Mouse (Mus musculus) 416B (cell line): Measurements from ENCODE around the gene Trex1.

Source experiments
- DNase-seq: peaks from one replicate; pipeline ENCODE4 v3.0.0; 2011; ENCODE audit warnings: low read depth

Trex1 gene

DNA sequence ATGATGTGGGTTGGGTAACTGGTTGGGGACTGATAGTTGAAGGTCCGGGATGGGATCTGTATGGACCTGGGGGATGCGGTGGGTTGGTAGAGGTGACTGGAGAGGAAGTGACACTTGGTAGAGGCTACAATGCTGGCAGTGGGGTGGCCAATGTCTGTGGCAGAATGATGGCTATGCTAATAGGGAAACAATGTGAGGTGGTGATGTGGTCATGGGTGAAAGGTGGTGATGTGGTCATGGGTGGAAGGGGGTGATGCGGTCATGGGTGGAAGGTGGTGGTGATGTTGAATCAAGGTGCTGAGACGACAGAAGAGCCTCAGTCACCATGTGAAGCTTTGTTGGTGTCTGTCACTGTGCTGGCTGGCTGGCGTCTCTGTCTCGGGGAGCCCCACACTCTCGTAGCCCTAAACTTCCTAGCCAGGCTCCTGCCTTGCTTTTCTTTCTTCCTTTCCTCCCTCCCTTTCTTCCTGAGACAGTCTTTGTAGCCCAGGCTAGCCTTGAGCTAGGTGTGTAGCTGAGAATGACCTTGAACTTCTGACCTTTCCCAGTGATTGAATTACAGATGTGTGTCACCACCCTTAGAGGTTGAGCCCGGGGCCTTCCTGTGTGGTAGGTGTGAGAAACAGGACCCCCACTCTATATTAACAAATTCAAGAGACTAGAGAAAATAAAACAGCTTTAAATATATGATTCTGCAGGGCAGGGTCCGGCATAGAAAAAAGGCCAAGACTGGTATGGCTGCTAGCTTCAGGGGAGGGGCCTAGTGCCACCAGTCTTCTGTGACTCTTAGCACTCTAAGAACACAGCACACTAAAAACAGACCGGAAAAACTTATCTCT lies 7.7 kb downstream of the Trex1 start:
- no peak for DNase-seq

- DNase-seq = no peak
Observed at GRCm38 (mm10) chr9:109051011-109051501, 8.5 kb downstream of the Trex1 start.

GRCm38 (mm10) chr9:109050674-109050997 lies 8.9 kb downstream of the Trex1 start:
- no peak for DNase-seq

DNA sequence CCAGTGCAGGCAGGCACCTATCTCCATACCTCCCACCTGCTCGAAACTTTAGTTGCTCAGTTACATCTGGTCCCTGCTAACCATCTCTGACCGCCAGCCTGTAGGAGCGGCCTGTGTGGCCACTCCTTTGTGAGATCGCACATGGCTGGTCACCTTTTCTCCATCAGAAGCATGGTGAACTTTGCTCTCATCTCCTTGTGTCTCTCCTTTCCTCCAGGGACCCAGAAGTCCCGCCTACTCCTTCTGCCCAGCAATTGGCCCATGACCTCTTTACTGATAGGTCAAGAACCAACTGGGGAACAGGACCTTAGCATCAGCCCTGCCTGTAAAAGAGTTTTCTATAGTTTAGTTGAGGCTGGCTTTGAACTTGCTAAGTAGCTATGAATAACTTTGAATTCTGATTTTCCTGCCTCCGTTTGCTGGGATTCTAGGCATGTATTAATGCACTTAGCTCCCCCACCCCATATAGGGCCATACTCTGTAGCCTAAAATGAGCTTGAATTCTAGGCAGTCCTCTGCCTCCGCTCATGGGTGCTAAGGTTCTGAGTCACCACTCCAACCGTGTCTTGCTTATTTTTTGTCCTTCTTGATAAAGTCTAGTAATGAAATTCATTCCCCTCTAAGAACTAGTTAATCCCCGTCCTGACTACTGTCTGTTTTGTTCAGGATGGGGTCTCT lies 9.4 kb downstream of the Trex1 start:
- DNase-seq = no peak

DNA sequence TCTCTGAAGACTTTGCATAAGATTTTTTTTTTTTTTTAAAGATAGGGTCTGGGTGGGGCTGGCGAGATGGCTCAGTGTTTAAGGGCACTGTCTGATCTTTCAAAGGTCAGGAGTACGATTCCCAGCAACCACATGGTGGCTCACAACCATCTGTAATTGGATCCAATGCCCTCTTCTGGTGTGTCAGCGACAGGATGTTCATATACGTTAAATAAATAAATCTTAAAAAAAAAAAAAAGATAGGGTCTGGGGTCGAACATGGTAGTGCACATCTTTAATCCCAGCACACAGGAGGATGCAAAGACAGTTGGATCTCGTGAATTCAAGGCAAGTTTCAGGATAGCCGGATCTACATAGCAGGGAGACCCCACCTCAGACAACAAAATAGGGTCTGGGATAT lies 10.2 kb downstream of the Trex1 start:
- no peak for DNase-seq

- DNase-seq = peak; percentile 76
Observed at GRCm38 (mm10) chr9:109046306-109046705, 13.2 kb downstream of the Trex1 start.

- DNase-seq = no peak
Observed at GRCm38 (mm10) chr9:109041351-109041750, 18.2 kb downstream of the Trex1 start.

DNA sequence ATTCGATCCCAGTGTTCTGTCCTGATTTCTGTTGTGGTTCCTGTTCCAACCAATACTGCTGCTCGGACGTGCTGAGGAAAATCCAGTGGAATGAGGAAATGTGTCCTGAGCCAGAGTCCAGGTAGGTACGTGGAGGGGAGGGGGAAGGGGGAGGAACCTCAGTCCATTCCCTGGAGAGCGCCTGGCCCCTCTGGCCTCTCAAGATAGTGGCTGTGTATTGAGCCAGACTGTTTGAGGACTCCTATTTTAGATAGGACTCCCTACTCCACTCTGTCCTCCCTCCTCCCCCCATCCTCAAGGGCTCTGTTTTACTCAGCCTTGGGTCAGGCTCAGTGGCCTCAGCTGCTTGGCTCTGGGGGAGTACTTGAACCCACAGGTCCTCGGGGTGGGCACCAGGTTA lies 18.6 kb downstream of the Trex1 start:
- no peak for DNase-seq

GRCm38 (mm10) chr9:109040216-109040615 lies 19.3 kb downstream of the Trex1 start:
- DNase-seq = no peak

GRCm38 (mm10) chr9:109039681-109040080 lies 19.9 kb downstream of the Trex1 start:
- no peak for DNase-seq

GRCm38 (mm10) chr9:109038901-109039364 lies 20.6 kb downstream of the Trex1 start:
- DNase-seq = peak; percentile 77

DNA sequence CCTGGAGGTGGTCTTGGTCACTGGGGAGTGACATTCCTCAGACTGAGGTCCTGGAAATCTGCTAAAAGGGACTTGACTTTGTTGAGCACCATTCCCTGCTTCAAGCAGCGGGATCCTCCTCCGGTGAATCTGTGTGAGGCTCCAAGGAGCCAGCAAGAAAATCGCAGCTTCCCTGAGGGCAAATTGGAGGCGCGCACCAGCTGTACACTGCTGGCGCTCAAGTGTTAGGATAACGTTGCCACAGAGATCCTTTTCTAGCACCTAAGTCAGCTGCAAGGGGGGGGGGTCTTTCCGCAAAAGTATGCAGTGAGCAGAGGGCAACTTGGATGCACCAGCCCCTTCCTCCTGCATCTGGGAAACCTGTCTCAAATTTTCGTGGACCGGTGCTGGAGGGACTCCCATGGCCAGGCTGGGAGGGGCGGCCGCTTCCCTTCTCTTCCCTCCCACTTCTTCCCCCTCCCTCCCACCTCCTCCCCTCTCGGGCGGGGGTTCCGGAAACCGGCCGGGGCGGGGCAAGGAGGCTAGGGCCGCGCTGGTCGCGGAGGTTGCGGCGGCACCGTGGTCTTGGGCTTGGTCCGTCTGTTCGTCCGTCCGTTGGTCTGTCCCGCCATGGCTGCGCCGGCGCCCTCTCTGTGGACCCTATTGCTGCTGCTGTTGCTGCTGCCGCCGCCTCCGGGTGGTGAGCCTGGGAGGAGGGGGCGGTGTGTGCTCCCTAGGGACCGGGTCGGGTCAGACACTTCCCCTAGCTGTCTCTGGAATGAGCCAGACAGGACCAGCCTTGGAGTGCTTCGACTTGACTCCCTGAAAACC lies 21.2 kb downstream of the Trex1 start, which contains the start of gene Shisa5:
Gene Shisa5 (plus strand): TSS at position 480 of the 810 bp plus-strand sequence.
- DNase-seq = peak; percentile 75

DNA sequence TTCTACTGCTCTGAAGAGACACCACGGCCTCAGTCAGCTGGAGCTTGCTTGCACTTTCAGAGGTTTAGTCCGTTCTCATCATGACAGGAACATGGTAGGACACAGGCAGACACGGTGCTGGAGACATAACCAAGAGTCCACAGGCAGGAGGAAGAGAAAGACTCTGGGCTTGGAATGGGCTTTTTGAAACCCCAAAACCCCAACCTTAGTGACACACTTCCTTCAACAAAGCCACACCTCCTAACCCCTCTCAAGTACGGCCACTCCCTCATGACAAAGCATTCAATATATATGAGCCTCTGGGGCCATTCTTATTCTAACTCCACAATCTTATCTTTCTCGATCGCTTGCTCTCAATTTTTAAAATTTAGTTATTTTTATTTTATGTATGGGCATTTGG lies 27.1 kb downstream of the Trex1 start:
- DNase-seq = peak; percentile 43

DNA sequence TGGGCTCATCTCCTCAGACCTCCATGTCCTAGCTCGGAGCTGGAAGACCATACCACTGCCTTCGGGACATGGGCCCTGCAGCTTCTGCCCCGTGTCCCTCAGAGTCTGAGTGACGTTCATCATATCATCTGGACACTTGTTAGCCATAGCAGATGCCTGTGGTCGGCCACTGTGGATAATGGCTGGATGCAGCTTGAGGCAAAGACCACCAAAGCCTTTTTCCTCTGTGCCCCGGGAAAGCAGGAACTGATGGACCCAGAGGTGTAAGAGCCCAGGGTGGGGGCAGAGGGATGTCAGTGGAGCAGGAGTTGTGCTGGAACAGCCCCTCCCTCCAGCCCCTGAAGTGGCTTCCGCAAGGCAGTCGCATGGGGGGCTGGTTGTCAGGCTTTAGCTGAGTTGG lies 27.8 kb downstream of the Trex1 start:
- no peak for DNase-seq

GRCm38 (mm10) chr9:109031001-109031400 lies 28.5 kb downstream of the Trex1 start:
- no peak for DNase-seq

GRCm38 (mm10) chr9:109030312-109030711 lies 29.2 kb downstream of the Trex1 start:
- DNase-seq = no peak

- no peak for DNase-seq
Observed at GRCm38 (mm10) chr9:109028919-109029318, 30.6 kb downstream of the Trex1 start.

DNA sequence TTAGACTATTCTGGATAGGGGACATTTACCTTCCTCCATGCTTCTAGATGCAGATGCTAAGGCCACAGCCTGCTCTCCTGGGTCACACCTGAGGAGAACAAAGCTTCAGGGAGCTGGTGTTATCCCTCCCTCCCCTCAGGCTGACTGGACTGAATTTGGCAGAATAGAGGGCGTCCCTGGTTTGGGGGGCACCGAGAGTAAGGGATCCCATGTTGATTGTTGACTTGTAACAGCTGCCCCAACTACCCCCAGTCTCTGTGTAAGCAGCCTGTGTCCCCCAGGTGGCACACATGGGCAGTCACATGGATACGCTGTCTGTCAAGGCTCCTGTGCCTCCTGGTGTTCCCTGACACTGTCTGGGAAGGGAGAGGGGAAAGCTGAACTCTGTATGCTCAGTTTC lies 31.1 kb downstream of the Trex1 start:
- DNase-seq = no peak

DNA sequence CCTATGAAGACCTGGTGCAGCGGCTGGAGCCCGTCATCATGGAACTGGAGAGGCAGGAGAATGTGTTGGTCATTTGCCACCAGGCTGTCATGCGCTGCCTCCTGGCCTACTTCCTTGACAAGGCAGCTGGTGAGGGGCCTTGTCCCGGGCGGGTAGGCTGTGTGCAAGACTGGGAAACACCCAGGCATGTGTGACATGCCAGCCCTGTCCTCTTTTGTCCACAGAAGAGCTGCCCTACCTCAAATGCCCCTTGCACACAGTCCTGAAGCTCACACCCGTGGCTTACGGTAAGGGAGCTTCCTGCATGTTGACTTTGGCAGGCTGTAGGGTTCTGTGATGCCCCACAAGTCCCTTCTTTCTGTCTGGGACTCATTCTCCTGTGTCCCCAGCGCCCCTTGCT lies 32.0 kb downstream of the Trex1 start:
- DNase-seq = no peak

DNA sequence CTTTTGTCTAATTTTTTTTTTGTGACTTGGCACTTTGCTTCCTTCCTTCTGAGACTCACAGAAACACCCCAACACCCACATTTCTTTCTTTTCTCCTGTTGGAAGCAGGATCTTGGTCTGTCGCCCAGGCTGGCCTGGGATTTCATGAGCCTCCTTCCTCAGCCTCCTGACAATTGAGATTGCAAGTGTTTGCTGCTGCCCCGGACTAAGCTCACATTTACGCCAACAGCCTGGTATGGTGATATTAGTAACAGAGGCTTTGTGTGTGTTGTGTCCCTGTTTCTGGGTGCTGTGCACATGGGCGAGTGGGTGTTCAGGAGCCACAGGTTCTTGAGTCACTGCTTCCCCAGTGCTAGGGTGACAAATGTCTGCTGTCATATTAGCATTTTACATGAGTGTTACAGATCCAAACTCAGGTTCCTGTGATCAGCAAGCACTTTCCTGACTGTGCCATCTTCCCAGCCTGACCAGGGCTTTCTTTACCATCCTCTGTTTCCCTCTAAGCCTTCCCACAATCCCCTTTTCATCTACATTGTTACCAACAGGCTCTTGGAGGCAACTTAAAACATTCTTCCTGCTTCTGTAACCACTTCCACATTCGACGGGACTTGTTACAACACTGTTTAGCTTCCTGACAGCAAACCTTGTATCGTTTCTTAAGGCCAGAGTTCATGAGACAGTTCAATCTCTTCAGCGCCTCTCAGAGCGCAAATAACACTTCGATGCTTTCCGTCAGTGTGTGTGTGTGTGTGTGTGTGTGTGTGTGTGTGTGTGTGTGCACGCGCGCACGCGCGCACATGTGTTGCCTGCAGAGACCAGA lies 36.5 kb downstream of the Trex1 start:
- peak; percentile 76 for DNase-seq

DNA sequence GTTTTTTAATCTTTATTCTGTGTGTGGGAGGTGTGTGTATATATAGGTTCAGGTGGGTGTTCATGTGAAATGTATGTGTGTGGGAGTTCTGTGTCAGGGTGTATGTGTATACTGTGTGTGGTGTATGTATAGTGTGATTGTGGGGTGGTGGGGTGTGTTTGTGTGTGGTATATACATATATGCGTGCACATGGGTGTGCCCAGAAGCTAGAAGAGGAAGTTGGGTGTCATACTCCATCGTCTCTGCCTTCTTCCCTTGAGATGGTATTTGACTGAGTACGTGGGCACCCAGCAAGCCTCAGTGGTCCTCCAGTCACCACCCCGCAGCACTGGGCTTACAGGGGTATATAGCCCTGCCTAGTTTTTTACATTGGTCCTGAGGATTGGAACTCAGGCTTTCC lies 38.1 kb downstream of the Trex1 start:
- DNase-seq = no peak
